Mouse (Mus musculus) embryonic facial prominence, embryonic 14.5 days (tissue): ENCODE data around the gene Prkcz. TPM values are rescaled to one million over a fixed set of nuclear protein-coding genes. Genes with fewer than 3 reads are reported as not detected.

Experiments
- ATAC-seq: fragments of 200-750 bp; cut with Nextera tagmentation; 2 replicates; pipeline ENCODE4 v1.8.0; 2017; ENCODE audit warnings: low read depth, moderate number of reproducible peaks, moderate TSS enrichment
- DNase-seq: peaks from one replicate; pipeline ENCODE4 v3.0.0-alpha.2; 2015; ENCODE audit warnings: low spot score
- H3K27ac ChIP-seq: fragments of 300-500 bp; sonication (generic); replicated peaks from 2 replicates; pipeline ENCODE4 v1.5.1; 2014; ENCODE audit warnings: low read depth, mild to moderate bottlenecking, low read length, moderate library complexity
- H3K27me3 ChIP-seq: fragments of 300-500 bp; sonication (generic); replicated peaks from 2 replicates; pipeline ENCODE4 v1.6.1; 2014; ENCODE audit warnings: low read length; ENCODE audit not compliant: control insufficient read depth, insufficient read depth
- H3K36me3 ChIP-seq: fragments of 300-500 bp; sonication (generic); 2 replicates; pipeline ENCODE4 v1.6.1; 2014; ENCODE audit warnings: low read length, mixed read lengths; ENCODE audit not compliant: control insufficient read depth, insufficient read depth
- H3K4me1 ChIP-seq: fragments of 300-500 bp; sonication (generic); 2 replicates; pipeline ENCODE4 v1.6.1; 2014; ENCODE audit warnings: antibody characterized with exemption, low read length; ENCODE audit not compliant: control insufficient read depth, insufficient read depth
- H3K4me2 ChIP-seq: fragments of 300-500 bp; sonication (generic); 2 replicates; pipeline ENCODE4 v1.6.1; 2014; ENCODE audit warnings: low read depth, mild to moderate bottlenecking, low read length, moderate library complexity, mixed read lengths
- H3K4me3 ChIP-seq: fragments of 300-500 bp; sonication (generic); 2 replicates; pipeline ENCODE4 v1.5.1; 2014; ENCODE audit warnings: low read depth, mild to moderate bottlenecking, low read length
- H3K9ac ChIP-seq: fragments of 300-500 bp; sonication (generic); 2 replicates; pipeline ENCODE4 v1.6.1; 2014; ENCODE audit warnings: low read depth, mild to moderate bottlenecking, low read length, moderate library complexity, mixed read lengths
- H3K9me3 ChIP-seq: fragments of 300-500 bp; sonication (generic); 2 replicates; pipeline ENCODE4 v1.6.1; 2016; ENCODE audit warnings: low read length; ENCODE audit not compliant: control insufficient read depth
- WGBS: fragments of 180-500 bp; shearing (Covaris S2); extraction: QIAGEN DNeasy Blood & Tissue Kit; methylation state at CpG from one replicate; pipeline ENCODE4 v1.1.7; 2014; 5-methylcytosine and 5-hydroxymethylcytosine counted together
- polyA plus RNA-seq: library from polyadenylated mRNA; unstranded; fragments of >200 nt; fragmentation: Nextera tagmentation; extraction: Ambion mirVana; gene quantifications from 2 replicates; pipeline ENCODE4 v1.2.1, GENCODE M21; 2014

Gene Prkcz
- 9.8 and 10.2 TPM in 2 replicates for polyA plus RNA-seq

DNA sequence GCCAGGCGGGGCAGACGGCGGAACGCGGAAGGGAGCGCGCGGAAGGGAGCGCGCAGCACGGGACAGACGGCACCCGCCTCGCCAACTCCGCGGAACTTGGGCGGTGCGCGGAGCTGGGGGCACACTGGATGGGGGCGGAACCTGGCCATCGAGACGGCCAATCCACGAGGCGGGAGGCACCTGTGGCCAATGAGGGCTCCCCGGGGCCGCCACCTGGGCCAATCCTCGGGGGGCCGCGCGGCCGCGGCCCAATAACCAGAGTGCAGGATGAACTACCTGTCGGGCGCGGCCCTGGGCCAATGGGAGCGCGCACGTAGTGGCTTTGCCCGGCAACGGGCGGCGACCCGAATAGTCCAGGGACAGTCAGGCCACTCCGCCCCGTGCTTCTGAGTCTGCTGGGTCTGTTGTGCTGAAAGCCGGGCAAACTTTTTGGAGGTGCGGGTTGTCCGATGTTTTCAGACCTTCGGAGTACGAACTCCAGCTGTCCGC is at the start of gene Prkcz:
Gene Prkcz (minus strand): TSS at position 59 of the 489 bp plus-strand sequence.
- no peaks in the 10 kb centered on the region for H3K4me1 ChIP-seq
- H3K36me3 ChIP-seq: no peaks in the 10 kb centered on the region
- ATAC-seq (peak; percentile 98), DNase-seq (peak; percentile 90)
- H3K27me3 ChIP-seq: peaks cover 67% of the 10 kb centered on the region
- H3K4me2 ChIP-seq: peak within 1 kb of the TSS; percentile 58
- 2% methylated on average over 37 of the region's 51 CpGs for WGBS
- peak within 1 kb of the TSS; percentile 46 for H3K4me3 ChIP-seq
- no peaks in the 10 kb centered on the region for H3K9me3 ChIP-seq
- no peak within 1 kb of the TSS for H3K27ac ChIP-seq
- peak within 1 kb of the TSS; percentile 41; the same call in 1 of the 2 replicates for H3K9ac ChIP-seq

DNA sequence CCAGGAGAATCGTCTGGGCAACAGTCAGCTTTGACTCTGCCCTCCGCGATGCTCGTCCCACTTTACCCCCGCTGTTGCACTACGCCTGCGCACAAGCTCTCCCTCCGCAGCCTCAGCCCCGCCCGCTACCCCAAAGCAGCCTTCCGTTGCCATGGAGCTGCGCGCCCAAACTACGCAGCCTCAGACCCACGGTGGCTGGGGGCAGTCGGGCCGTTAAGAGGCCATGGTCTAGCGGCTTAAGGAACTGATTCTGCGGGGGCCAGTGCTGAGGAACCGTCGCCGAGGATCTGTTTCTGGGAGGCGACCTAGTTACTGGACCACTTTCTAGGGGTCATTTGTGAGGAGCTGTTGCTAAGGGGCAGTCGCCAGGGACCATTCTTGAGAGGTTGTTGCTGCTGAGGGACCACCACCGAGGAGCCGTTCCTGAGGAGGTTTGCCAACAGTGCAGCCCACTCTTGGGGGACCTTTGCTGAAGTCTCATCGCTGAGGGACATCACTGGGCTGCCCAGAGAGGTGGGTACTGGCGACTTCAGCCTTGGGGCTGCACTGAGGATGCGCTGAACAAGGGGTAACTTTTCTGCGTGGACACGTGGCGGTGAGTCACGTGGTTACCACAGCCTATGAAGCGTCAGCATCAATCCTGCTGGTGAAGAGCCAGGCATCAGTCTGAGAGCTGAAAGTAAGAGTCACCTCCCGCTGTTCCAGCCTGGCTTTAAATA is 48.1 kb upstream of the Prkcz start, which contains the start of gene Cfap74:
Gene Cfap74 (plus strand): TSS at position 133 of the 719 bp plus-strand sequence.
- Histone ChIP-seq H3K9ac (peak within 1 kb of the TSS; percentile 65), H3K4me1 (no peaks in the 10 kb centered on the region), H3K9me3 (no peaks in the 10 kb centered on the region), H3K36me3 (no peaks in the 10 kb centered on the region), H3K27ac (no peak within 1 kb of the TSS; the same call in 1 of the 2 replicates), H3K4me2 (peak within 1 kb of the TSS; percentile 85), H3K4me3 (peak within 1 kb of the TSS; percentile 53), H3K27me3 (no peaks in the 10 kb centered on the region)
- DNase-seq: peak; percentile 91
- peak; percentile 98 for ATAC-seq
- WGBS: under 1% methylated on average over 35 of the region's 35 CpGs

DNA sequence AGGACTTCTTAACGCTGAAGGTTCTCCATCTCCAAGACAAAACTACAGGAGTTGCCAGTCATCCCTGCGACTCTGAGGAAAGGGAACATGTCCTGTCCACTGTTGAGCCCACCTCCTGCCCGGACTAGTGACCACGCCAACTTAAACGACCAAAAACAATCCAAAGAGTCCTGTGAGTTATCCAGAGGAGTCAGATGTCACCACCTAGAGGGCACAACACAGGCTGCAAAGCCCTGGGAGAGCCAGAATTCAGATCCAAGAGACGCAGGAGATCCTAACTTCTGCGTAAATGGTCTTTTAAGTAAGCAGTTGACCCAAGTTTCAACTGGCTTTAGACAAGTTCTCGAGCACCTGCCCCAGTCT is 47.5 kb upstream of the Prkcz start:
- Histone ChIP-seq H3K4me1 (no peaks in the 10 kb centered on the region), H3K4me3 (peak overlapping the region; percentile 53), H3K27me3 (no peaks in the 10 kb centered on the region), H3K27ac (no peak overlapping the region), H3K9me3 (no peaks in the 10 kb centered on the region), H3K9ac (peak overlapping the region; percentile 65; the same call in 1 of the 2 replicates), H3K36me3 (no peaks in the 10 kb centered on the region), H3K4me2 (peak overlapping the region; percentile 85)
- peak; percentile 48; the same call in 1 of the 2 replicates for ATAC-seq
- DNase-seq: no peak
- WGBS: 2% methylated on average over 8 of the region's 8 CpGs

DNA sequence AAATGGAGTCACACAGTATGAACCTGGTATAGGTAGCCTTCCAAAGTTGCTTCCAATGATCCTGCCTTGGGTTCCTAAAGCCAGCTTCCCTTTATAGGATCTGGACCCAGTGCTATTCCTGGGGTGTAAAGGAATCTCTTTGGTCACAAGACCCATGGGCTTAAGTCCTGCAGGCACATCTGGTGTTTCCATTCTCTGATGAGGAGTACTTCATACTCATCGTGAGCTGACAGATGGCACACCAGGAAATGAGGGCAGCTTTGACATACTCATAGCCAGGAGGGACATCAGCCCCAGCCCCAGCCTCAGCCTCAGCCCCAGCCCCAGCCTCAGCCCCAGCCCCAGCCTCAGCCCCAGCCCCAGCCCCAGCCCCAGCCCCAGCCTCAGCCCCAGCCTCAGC is 41.3 kb upstream of the Prkcz start:
- peaks cover 19% of the 10 kb centered on the region for H3K27me3 ChIP-seq
- no peak for ATAC-seq
- H3K4me2 ChIP-seq: no peak overlapping the region
- no peak for DNase-seq
- no peak overlapping the region for H3K27ac ChIP-seq
- H3K4me1 ChIP-seq: peaks cover 3% of the 10 kb centered on the region; the same call in 1 of the 2 replicates
- 45% methylated on average over 1 of the region's 1 CpGs for WGBS
- H3K9me3 ChIP-seq: no peaks in the 10 kb centered on the region
- H3K9ac ChIP-seq: no peak overlapping the region
- H3K4me3 ChIP-seq: no peak overlapping the region
- no peaks in the 10 kb centered on the region for H3K36me3 ChIP-seq

DNA sequence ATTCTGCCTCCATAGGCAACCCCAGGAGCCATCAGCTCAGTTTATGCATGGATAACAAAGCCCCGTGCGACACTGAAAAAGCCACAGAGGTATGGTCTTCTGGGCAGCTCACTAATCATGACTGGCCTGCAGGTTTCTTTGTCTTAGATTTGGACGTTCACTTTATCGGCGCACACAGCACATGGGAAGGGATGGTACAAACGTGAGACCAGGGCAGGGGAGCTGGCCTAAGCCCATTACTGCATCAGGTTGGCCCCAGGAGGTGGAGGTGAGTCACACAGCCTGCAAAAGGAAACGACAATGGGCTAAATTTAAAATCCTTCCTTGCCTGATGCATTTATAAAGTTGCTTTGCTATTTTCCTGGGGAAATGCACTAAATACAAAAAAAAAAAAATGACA is 40.0 kb upstream of the Prkcz start:
- DNase-seq (no peak), ATAC-seq (no peak)
- H3K27ac ChIP-seq: no peak overlapping the region
- H3K4me2 ChIP-seq: no peak overlapping the region
- no peak overlapping the region for H3K9ac ChIP-seq
- H3K4me1 ChIP-seq: peaks cover 3% of the 10 kb centered on the region; the same call in 1 of the 2 replicates
- no peaks in the 10 kb centered on the region for H3K36me3 ChIP-seq
- H3K27me3 ChIP-seq: peaks cover 28% of the 10 kb centered on the region
- H3K9me3 ChIP-seq: no peaks in the 10 kb centered on the region
- no peak overlapping the region for H3K4me3 ChIP-seq
- WGBS: 74% methylated on average over 7 of the region's 7 CpGs

DNA sequence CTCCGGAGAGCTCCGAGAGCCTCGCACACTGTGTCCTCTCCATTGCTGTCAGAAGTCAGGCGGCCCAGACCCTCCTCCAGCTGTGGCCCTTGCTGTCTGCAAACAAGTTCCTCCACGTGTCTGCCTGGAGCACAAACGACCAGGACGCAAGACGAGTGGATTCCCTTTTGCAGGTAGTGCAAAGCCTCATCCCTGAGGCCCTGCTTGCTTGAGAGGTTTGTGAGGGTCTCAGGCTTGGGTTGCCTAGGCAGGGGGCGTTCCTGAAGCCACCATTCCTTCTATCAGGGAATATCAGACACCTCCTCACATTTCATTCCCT is 37.0 kb upstream of the Prkcz start:
- ATAC-seq: no peak
- peak overlapping the region; percentile 45 for H3K4me3 ChIP-seq
- H3K27ac ChIP-seq: no peak overlapping the region
- no peaks in the 10 kb centered on the region for H3K36me3 ChIP-seq
- H3K4me2 ChIP-seq: peak overlapping the region; percentile 87
- H3K9ac ChIP-seq: no peak overlapping the region
- peaks cover 3% of the 10 kb centered on the region; the same call in 1 of the 2 replicates for H3K4me1 ChIP-seq
- H3K9me3 ChIP-seq: no peaks in the 10 kb centered on the region
- H3K27me3 ChIP-seq: peaks cover 37% of the 10 kb centered on the region
- WGBS: 5% methylated on average over 7 of the region's 9 CpGs
- DNase-seq: no peak

DNA sequence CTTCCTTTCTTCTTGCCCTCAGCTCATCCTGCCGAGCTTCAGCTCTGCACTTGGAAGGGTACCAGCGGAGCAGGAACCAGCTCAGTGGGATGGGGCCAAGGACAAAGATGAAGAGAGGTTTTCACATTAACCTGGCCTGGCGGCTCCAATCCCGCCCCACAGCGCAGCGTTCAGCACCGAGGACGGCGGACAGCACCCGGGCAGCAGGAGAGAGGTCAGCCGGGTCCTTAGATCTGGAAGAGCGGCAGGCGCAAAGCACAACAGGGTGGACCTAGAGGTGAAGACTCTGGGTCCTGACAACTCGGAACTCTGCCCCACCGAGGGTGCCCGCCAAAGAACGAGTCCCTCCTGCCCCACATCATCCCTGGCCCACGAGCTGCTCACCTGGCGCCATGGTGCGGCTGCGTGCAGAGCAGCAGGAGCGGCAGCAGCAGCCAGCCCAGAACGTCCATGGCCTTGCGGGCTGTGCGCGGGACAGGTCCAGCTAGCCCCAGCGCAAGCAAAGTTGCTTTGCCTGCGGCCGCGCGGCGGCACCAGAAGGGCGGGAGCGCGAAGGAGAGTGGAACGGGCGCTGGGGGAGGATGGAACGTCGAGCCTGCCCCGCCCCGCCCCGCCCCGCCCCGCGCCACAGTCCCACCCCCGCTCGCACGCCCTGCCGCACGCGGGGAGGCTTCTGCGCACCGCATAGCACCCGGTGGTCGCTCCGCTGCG is 36.5 kb upstream of the Prkcz start, which contains the start of gene Gabrd:
Gene Gabrd (minus strand): TSS at position 602 of the 711 bp plus-strand sequence.
- Histone ChIP-seq H3K27ac (no peak within 1 kb of the TSS), H3K9ac (no peak within 1 kb of the TSS), H3K4me1 (peaks cover 3% of the 10 kb centered on the region; the same call in 1 of the 2 replicates), H3K27me3 (peaks cover 37% of the 10 kb centered on the region), H3K4me3 (peak within 1 kb of the TSS; percentile 45), H3K4me2 (peak within 1 kb of the TSS; percentile 87), H3K36me3 (no peaks in the 10 kb centered on the region), H3K9me3 (no peaks in the 10 kb centered on the region)
- WGBS: 1% methylated on average over 21 of the region's 57 CpGs
- peak; percentile 70 for ATAC-seq
- peak; percentile 45 for DNase-seq

DNA sequence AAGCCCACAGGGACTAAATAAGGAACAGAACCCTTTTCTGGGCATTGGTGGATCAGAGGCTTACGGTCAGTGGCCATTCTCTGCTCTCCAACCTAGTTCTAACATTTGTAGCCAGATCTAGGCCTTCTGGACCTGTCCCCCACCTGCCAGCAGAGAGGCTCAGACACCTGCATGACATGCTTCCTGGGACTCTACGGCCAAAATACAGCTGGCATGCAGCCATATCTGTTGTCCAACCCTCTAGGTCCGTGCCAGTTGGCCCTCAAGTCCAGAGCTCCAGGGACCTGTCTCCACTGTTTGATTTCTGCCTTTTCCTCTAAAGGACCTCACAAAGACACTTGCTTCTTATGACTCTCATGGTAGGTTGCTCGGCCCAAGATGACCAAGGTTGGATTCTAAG is 35.6 kb upstream of the Prkcz start:
- Histone ChIP-seq H3K4me3 (no peak overlapping the region), H3K36me3 (no peaks in the 10 kb centered on the region), H3K27me3 (peaks cover 37% of the 10 kb centered on the region), H3K27ac (no peak overlapping the region), H3K9me3 (no peaks in the 10 kb centered on the region), H3K4me1 (peaks cover 3% of the 10 kb centered on the region; the same call in 1 of the 2 replicates), H3K4me2 (no peak overlapping the region), H3K9ac (no peak overlapping the region)
- 85% methylated on average over 4 of the region's 4 CpGs for whole genome bisulfite sequencing
- DNase-seq: no peak
- ATAC-seq: no peak
